Mouse (Mus musculus): ENCODE measurements at regions not wholly inside any gene's neighbourhood (a gene's known extent, or its start where the extent isn't known, plus 50 kb on each side); places are given as distances from the start of the nearest gene placed in this dataset.

DNA sequence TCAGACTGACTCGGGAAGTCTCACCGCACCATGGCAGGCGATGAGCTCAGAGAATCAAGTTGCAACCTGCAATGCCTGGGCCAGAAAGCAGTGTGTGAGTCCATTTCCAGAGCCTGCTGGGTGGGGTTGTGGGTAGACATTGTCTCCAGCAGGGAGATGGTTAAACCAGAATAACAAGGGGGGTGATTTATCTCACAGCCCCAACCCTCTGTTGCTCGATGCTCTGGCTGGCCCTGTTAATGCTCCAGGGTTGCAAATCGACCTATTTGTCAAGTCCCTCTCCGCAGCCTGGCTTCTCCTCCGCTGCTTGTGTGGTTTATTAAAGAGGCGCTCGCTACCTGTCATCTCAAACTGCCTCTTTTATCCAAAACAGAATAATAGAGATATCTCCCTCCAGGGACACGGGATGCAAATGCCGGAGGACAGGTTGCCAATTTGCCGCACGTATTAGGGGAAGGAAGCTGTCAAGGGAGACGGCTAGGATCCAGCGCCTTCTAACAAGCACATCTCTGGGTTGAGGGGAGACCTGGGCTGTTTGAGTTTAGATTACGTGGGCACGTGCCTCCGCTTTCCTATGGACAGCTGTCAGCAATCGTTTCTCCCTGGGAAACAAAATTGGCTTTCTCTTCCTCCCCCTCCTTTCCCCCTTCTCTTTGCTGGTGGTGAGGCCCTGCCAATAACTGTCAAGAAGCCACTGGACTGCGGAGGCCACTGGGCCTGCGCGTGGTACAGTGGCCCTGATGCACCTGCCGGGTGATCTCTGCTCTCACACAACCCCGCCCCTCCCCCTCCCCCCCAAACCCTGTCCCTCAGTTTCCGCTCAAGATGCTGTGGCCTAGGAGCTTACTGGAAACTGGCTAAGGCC lies 57.4 kb upstream of the Pitx1 start:
- DNase-seq (ENCODE audit: low spot score in 2 of 2) = no peak

- no peak for DNase-seq (ENCODE audit: low spot score in 2 of 2)
Measured at GRCm38 (mm10) chr13:55892250-55892649, 56.3 kb upstream of the Pitx1 start.

- no peak for DNase-seq (ENCODE audit: low spot score in 2 of 2)
Measured at GRCm38 (mm10) chr13:55887099-55887736, 51.2 kb upstream of the Pitx1 start.

All from right cerebral cortex, postnatal 10 days (tissue).